Mouse (Mus musculus) liver, embryonic 16.5 days (tissue): ENCODE measurements around the gene Dpysl5. TPM values are rescaled to one million over a fixed set of nuclear protein-coding genes. Genes with fewer than 3 reads are reported as not detected.

Source experiments
- ATAC-seq: fragments of 200-750 bp; cut with Nextera tagmentation; 2 replicates; pipeline ENCODE4 v1.8.0; 2017; ENCODE audit warnings: low read depth, mild to moderate bottlenecking, moderate number of reproducible peaks, moderate library complexity
- H3K27ac ChIP-seq: fragments of 300-500 bp; sonication (generic); 2 replicates; pipeline ENCODE4 v1.5.1; 2014; ENCODE audit warnings: mild to moderate bottlenecking, low read length
- H3K27me3 ChIP-seq: fragments of 300-500 bp; sonication (generic); 2 replicates; pipeline ENCODE4 v1.6.1; 2014; ENCODE audit warnings: low read depth, low read length, mixed read lengths; ENCODE audit not compliant: control insufficient read depth, insufficient read depth
- H3K36me3 ChIP-seq: fragments of 300-500 bp; sonication (generic); 2 replicates; pipeline ENCODE4 v1.6.1; 2014; ENCODE audit warnings: mild to moderate bottlenecking; ENCODE audit not compliant: control insufficient read depth, insufficient read depth
- H3K4me1 ChIP-seq: fragments of 300-500 bp; sonication (generic); 2 replicates; pipeline ENCODE4 v1.6.1; 2014; ENCODE audit warnings: low read depth, low read length, mixed read lengths; ENCODE audit not compliant: control insufficient read depth
- H3K4me2 ChIP-seq: fragments of 300-500 bp; sonication (generic); 2 replicates; pipeline ENCODE4 v1.6.1; 2014; ENCODE audit warnings: low read depth, low read length, mixed read lengths
- H3K4me3 ChIP-seq: fragments of 300-500 bp; sonication (generic); 2 replicates; pipeline ENCODE4 v1.5.1; 2014; ENCODE audit warnings: low read depth, mild to moderate bottlenecking, low read length
- H3K9ac ChIP-seq: fragments of 300-500 bp; sonication (generic); 2 replicates; pipeline ENCODE4 v1.6.1; 2014; ENCODE audit warnings: low read depth, low read length
- H3K9me3 ChIP-seq: fragments of 300-500 bp; sonication (generic); replicated peaks from 2 replicates; pipeline ENCODE4 v1.6.1; 2016; ENCODE audit warnings: low read length; ENCODE audit not compliant: control insufficient read depth
- WGBS: fragments of 180-500 bp; shearing (Covaris S2); extraction: QIAGEN DNeasy Blood & Tissue Kit; methylation state at CpG from one replicate; pipeline ENCODE4 v1.1.7; 2014; ENCODE audit not compliant: insufficient replicate concordance; 5-methylcytosine and 5-hydroxymethylcytosine counted together
- polyA plus RNA-seq: library from polyadenylated mRNA; unstranded; fragments of >200 nt; fragmentation: Nextera tagmentation; extraction: Ambion mirVana; gene quantifications from 2 replicates; pipeline ENCODE4 v1.2.1, GENCODE M21; 2015

Dpysl5 gene
- polyA plus RNA-seq, 1 experiment from 2014 or later, result 0.32 TPM

- H3K27ac ChIP-seq, result no peak overlapping the region
- peak overlapping the region; percentile 17; the same call in 1 of the 2 replicates for H3K4me3 ChIP-seq
- H3K9ac ChIP-seq, result no peak overlapping the region
- H3K9me3 ChIP-seq, result no peaks in the 10 kb centered on the region
- whole genome bisulfite sequencing, result 2% methylated on average over 20 of the region's 20 CpGs
- no peaks in the 10 kb centered on the region for H3K36me3 ChIP-seq
- peaks cover 61% of the 10 kb centered on the region for H3K27me3 ChIP-seq
- peak overlapping the region; percentile 68 for H3K4me2 ChIP-seq
- H3K4me1 ChIP-seq, result peaks cover 11% of the 10 kb centered on the region; the same call in 1 of the 2 replicates
- no peak for ATAC-seq
Observed at GRCm38 (mm10) chr5:30713299-30713675, 1.9 kb downstream of the Dpysl5 start.

- ATAC-seq, result no peak
- peaks cover 11% of the 10 kb centered on the region; the same call in 1 of the 2 replicates for H3K4me1 ChIP-seq
- H3K27ac ChIP-seq, result no peak overlapping the region
- WGBS, result 17% methylated on average over 11 of the region's 11 CpGs
- H3K4me3 ChIP-seq, result no peak overlapping the region
- no peaks in the 10 kb centered on the region for H3K9me3 ChIP-seq
- peaks cover 61% of the 10 kb centered on the region for H3K27me3 ChIP-seq
- no peaks in the 10 kb centered on the region for H3K36me3 ChIP-seq
- peak overlapping the region; percentile 68; the same call in 1 of the 2 replicates for H3K4me2 ChIP-seq
- H3K9ac ChIP-seq, result no peak overlapping the region
Observed at GRCm38 (mm10) chr5:30713691-30714090, 2.3 kb downstream of the Dpysl5 start.

GRCm38 (mm10) chr5:30716311-30716710 lies 4.9 kb downstream of the Dpysl5 start:
- Histone ChIP-seq H3K4me1 (peaks cover 11% of the 10 kb centered on the region; the same call in 1 of the 2 replicates), H3K36me3 (no peaks in the 10 kb centered on the region), H3K4me2 (no peak overlapping the region), H3K27me3 (peaks cover 43% of the 10 kb centered on the region), H3K4me3 (no peak overlapping the region), H3K27ac (no peak overlapping the region), H3K9ac (no peak overlapping the region), H3K9me3 (no peaks in the 10 kb centered on the region)
- 41% methylated on average over 2 of the region's 2 CpGs for WGBS
- ATAC-seq, result no peak

- H3K27me3 ChIP-seq, result peaks cover 31% of the 10 kb centered on the region
- H3K36me3 ChIP-seq, result no peaks in the 10 kb centered on the region
- WGBS, result 57% methylated on average over 4 of the region's 4 CpGs
- H3K9me3 ChIP-seq, result no peaks in the 10 kb centered on the region
- no peak overlapping the region for H3K4me3 ChIP-seq
- H3K4me2 ChIP-seq, result no peak overlapping the region
- no peak overlapping the region for H3K9ac ChIP-seq
- ATAC-seq, result no peak
- H3K27ac ChIP-seq, result no peak overlapping the region
- H3K4me1 ChIP-seq, result 0 out of 2 replicates have a peak, but pooled peaks cover 3% of the 10 kb centered on the region
Observed at GRCm38 (mm10) chr5:30717506-30717905, 6.1 kb downstream of the Dpysl5 start.

- Histone ChIP-seq H3K27ac (no peak overlapping the region), H3K9ac (no peak overlapping the region), H3K4me2 (no peak overlapping the region), H3K9me3 (no peaks in the 10 kb centered on the region), H3K27me3 (peaks cover 25% of the 10 kb centered on the region), H3K4me1 (no peaks in the 10 kb centered on the region), H3K4me3 (no peak overlapping the region), H3K36me3 (no peaks in the 10 kb centered on the region)
- 56% methylated on average over 10 of the region's 10 CpGs for WGBS
- no peak for ATAC-seq
Observed at GRCm38 (mm10) chr5:30717991-30718703, 6.8 kb downstream of the Dpysl5 start.

- no peak overlapping the region for H3K9ac ChIP-seq
- H3K4me3 ChIP-seq, result no peak overlapping the region
- H3K9me3 ChIP-seq, result no peaks in the 10 kb centered on the region
- ATAC-seq, result no peak
- no peaks in the 10 kb centered on the region for H3K27me3 ChIP-seq
- H3K36me3 ChIP-seq, result no peaks in the 10 kb centered on the region
- no peaks in the 10 kb centered on the region for H3K4me1 ChIP-seq
- H3K4me2 ChIP-seq, result no peak overlapping the region
- no peak overlapping the region for H3K27ac ChIP-seq
- WGBS, result 62% methylated on average over 8 of the region's 8 CpGs
Observed at GRCm38 (mm10) chr5:30721935-30722334, 10.6 kb downstream of the Dpysl5 start.

GRCm38 (mm10) chr5:30726151-30726693 lies 14.9 kb downstream of the Dpysl5 start:
- no peaks in the 10 kb centered on the region for H3K36me3 ChIP-seq

GRCm38 (mm10) chr5:30732511-30732910 lies 21.1 kb downstream of the Dpysl5 start:
- Histone ChIP-seq H3K27me3 (no peaks in the 10 kb centered on the region), H3K4me1 (no peaks in the 10 kb centered on the region), H3K36me3 (no peaks in the 10 kb centered on the region), H3K4me3 (no peak overlapping the region), H3K9me3 (no peaks in the 10 kb centered on the region), H3K27ac (no peak overlapping the region), H3K9ac (no peak overlapping the region), H3K4me2 (no peak overlapping the region)
- WGBS, result 68% methylated on average over 7 of the region's 7 CpGs
- ATAC-seq, result no peak

More at GRCm38 (mm10) chr5:30726151-30726693, 14.9 kb downstream of the Dpysl5 start:
- Histone ChIP-seq H3K4me1 (no peaks in the 10 kb centered on the region), H3K9me3 (no peaks in the 10 kb centered on the region), H3K4me2 (no peak overlapping the region), H3K9ac (no peak overlapping the region), H3K27ac (no peak overlapping the region), H3K27me3 (no peaks in the 10 kb centered on the region), H3K4me3 (no peak overlapping the region)
- ATAC-seq, result no peak
- WGBS, result 84% methylated on average over 5 of the region's 5 CpGs

- Histone ChIP-seq H3K4me2 (no peak overlapping the region), H3K27me3 (no peaks in the 10 kb centered on the region), H3K36me3 (no peaks in the 10 kb centered on the region), H3K9ac (no peak overlapping the region), H3K27ac (no peak overlapping the region), H3K9me3 (no peaks in the 10 kb centered on the region), H3K4me3 (no peak overlapping the region), H3K4me1 (no peaks in the 10 kb centered on the region)
- WGBS, result 53% methylated on average over 4 of the region's 4 CpGs
- no peak for ATAC-seq
Observed at GRCm38 (mm10) chr5:30734666-30735065, 23.3 kb downstream of the Dpysl5 start.
